Mouse (Mus musculus) ES-E14 (cell line): ENCODE results near the gene Cyp4a10. TPM values are rescaled to one million over a fixed set of nuclear protein-coding genes. Genes with fewer than 3 reads are reported as not detected.
"Not testable (repeated sequence)": the region's sequence is repeated elsewhere in the genome, so short reads cannot be mapped to it uniquely, and the experiment has no call there.

Experiments used
- DNase-seq: peaks from one replicate; pipeline ENCODE4 v3.0.0-alpha.2; 2013; ENCODE audit warnings: low read depth, low spot score
- H3K27ac ChIP-seq: 2 replicates; pipeline ENCODE4 v1.5.1; 2012; ENCODE audit warnings: low read depth, mild to moderate bottlenecking, low read length, moderate library complexity, mixed read lengths; ENCODE audit not compliant: poor library complexity, insufficient read depth, severe bottlenecking
- H3K36me3 ChIP-seq: 2 replicates; pipeline ENCODE4 v1.6.1; 2012; ENCODE audit warnings: mild to moderate bottlenecking, low read length, moderate library complexity, mixed read lengths; ENCODE audit not compliant: control insufficient read depth, poor library complexity, insufficient read depth, severe bottlenecking
- H3K4me1 ChIP-seq, 2 experiments: fragments of 150-350 bp in 1 of 2; sonication (generic) in 1 of 2; 2 replicates each; pipeline ENCODE4 v1.6.1; 2012; ENCODE audit warnings: low read length in 2 of 2, mild to moderate bottlenecking in 1 of 2, mixed read lengths in 1 of 2; ENCODE audit not compliant: control insufficient read depth in 2 of 2, insufficient read depth in 2 of 2, poor library complexity in 1 of 2
- H3K4me3 ChIP-seq, 2 experiments: fragments of 150-350 bp in 1 of 2; sonication (generic) in 1 of 2; 2 replicates each; pipeline ENCODE4 v1.5.1; 2012; ENCODE audit warnings: low read length in 2 of 2, low read depth in 1 of 2, mild to moderate bottlenecking in 1 of 2, mixed read lengths in 1 of 2; ENCODE audit not compliant: insufficient read depth in 1 of 2, poor library complexity in 1 of 2, severe bottlenecking in 1 of 2
- H3K9ac ChIP-seq: 2 replicates; pipeline ENCODE4 v1.6.1; 2012; ENCODE audit warnings: low read depth, mild to moderate bottlenecking, low read length, mixed read lengths; ENCODE audit not compliant: poor library complexity, insufficient read depth, severe bottlenecking
- H3K9me3 ChIP-seq: fragments of 150-350 bp; sonication (generic); 2 replicates; pipeline ENCODE4 v1.6.1; 2012; ENCODE audit warnings: low read depth, mild to moderate bottlenecking, low read length; ENCODE audit not compliant: control insufficient read depth, insufficient read depth
- CHD2 ChIP-seq: IDR thresholded peaks from 2 replicates; pipeline ENCODE4 v1.6.1; 2014; ENCODE audit warnings: mild to moderate bottlenecking, low read depth, low read length, inconsistent platforms
- HCFC1 ChIP-seq: IDR thresholded peaks from 2 replicates; pipeline ENCODE4 v1.6.1; 2012; ENCODE audit warnings: low read length, inconsistent platforms, borderline replicate concordance; ENCODE audit not compliant: insufficient read depth
- MAFK ChIP-seq: IDR thresholded peaks from 2 replicates; pipeline ENCODE4 v1.6.1; 2014; ENCODE audit warnings: mild to moderate bottlenecking, low read depth, low read length, inconsistent platforms; ENCODE audit not compliant: insufficient read depth
- ZC3H11A ChIP-seq: IDR thresholded peaks from 2 replicates; pipeline ENCODE4 v1.6.1; 2012; ENCODE audit warnings: low read depth, mild to moderate bottlenecking, inconsistent platforms, low read length, borderline replicate concordance
- ZNF384 ChIP-seq: IDR thresholded peaks from 2 replicates; pipeline ENCODE4 v1.6.1; 2012; ENCODE audit warnings: low read depth, low read length, inconsistent platforms
- in situ Hi-C, 2 experiments: fragments of 600-800 bp; cut with MboI; formaldehyde crosslinking; loops; one replicate each; pipeline ENCODE4 v1.15.1; 2025; ENCODE audit warnings: low sequenced_read_pairs in 2 of 2, inconsistent platforms in 1 of 2; ENCODE audit not compliant: unreplicated experiment in 2 of 2
- total RNA-seq: library from RNA; depleted of rRNA; stranded (reverse); fragments of 300-350 nt; gene quantifications from 2 replicates; pipeline ENCODE4 v1.2.3, GENCODE M21; 2012; rRNA removed

The Cyp4a10 gene
- total RNA-seq = 0.18 TPM in 1 of 2 replicates, not detected in the other

- H3K4me1 ChIP-seq, DNase-seq, H3K9ac ChIP-seq, H3K4me3 ChIP-seq, H3K36me3 ChIP-seq, in situ Hi-C loops, H3K9me3 ChIP-seq, H3K27ac ChIP-seq: not testable (repeated sequence)
Measured at GRCm38 (mm10) chr4:115518000-115518399, at the start of gene Cyp4a10. Gene Cyp4a10, plus strand, starts transcription at chr4:115518264.

GRCm38 (mm10) chr4:115473585-115473984 is 44.5 kb upstream of the Cyp4a10 start:
- H3K9ac ChIP-seq, H3K27ac ChIP-seq, H3K4me1 ChIP-seq, H3K4me3 ChIP-seq, DNase-seq, H3K36me3 ChIP-seq, H3K9me3 ChIP-seq: not testable (repeated sequence)
- in situ Hi-C loops = loop anchor here in 1 of 2 experiments (25.0 kb wide), 1 partner anchor 239 kb away; no protein-coding TSS in a partner anchor

- H3K9ac ChIP-seq, DNase-seq, H3K36me3 ChIP-seq, H3K9me3 ChIP-seq, H3K4me3 ChIP-seq, H3K27ac ChIP-seq, in situ Hi-C loops, H3K4me1 ChIP-seq: not testable (repeated sequence)
- 0 out of 2 replicates have a peak, but pooled peaks have one; percentile 17 for TF ChIP-seq ZC3H11A
Measured at GRCm38 (mm10) chr4:115476051-115476450, 42.0 kb upstream of the Cyp4a10 start.

GRCm38 (mm10) chr4:115481006-115481652 is 36.9 kb upstream of the Cyp4a10 start:
- H3K27ac ChIP-seq = no peak overlapping the region
- no peak for DNase-seq
- no peak overlapping the region for H3K9ac ChIP-seq
- H3K9me3 ChIP-seq = no peaks in the 10 kb centered on the region
- H3K4me1 ChIP-seq = no peaks in the 10 kb centered on the region
- no peaks in the 10 kb centered on the region for H3K36me3 ChIP-seq
- in situ Hi-C loops = loop anchor here in 1 of 2 experiments (10.0 kb wide), 1 partner anchor 224 kb away; no protein-coding TSS in a partner anchor
- no peak for TF ChIP-seq CHD2
- no peak for TF ChIP-seq ZC3H11A
- TF ChIP-seq HCFC1 = no peak
- TF ChIP-seq ZNF384 = no peak
- TF ChIP-seq MAFK = no peak
- no peak overlapping the region for H3K4me3 ChIP-seq

- in situ Hi-C loops = no loop called here
- H3K4me1 ChIP-seq = no peaks in the 10 kb centered on the region
- H3K27ac ChIP-seq = no peak within 1 kb of the TSS
- H3K9ac ChIP-seq = no peak within 1 kb of the TSS
- no peak within 1 kb of the TSS for H3K4me3 ChIP-seq
- H3K9me3 ChIP-seq = no peaks in the 10 kb centered on the region
- DNase-seq = no peak
- H3K36me3 ChIP-seq = no peaks in the 10 kb centered on the region
- TF ChIP-seq ZC3H11A = no peak
- TF ChIP-seq ZNF384 = no peak
- TF ChIP-seq CHD2 = no peak
- no peak for TF ChIP-seq HCFC1
- TF ChIP-seq MAFK = no peak
Measured at GRCm38 (mm10) chr4:115496001-115496400, 22.1 kb upstream of the Cyp4a10 start, which contains the start of gene Cyp4a14. Gene Cyp4a14, minus strand, starts transcription at chr4:115496142.
